Mouse (Mus musculus) forebrain, postnatal 0 days (tissue): ENCODE results near the gene Gm340. TPM values are rescaled to one million over a fixed set of nuclear protein-coding genes. Genes with fewer than 3 reads are reported as not detected.

ENCODE experiments used
- ATAC-seq: fragments of 200-750 bp; cut with Nextera tagmentation; 2 replicates; pipeline ENCODE4 v1.8.0; 2017; ENCODE audit warnings: mild to moderate bottlenecking, moderate library complexity
- DNase-seq: peaks from one replicate; pipeline ENCODE4 v3.0.0-alpha.2; 2015
- H3K27ac ChIP-seq: fragments of 300-500 bp; sonication (generic); 2 replicates; pipeline ENCODE4 v1.5.1; 2014; ENCODE audit warnings: low read depth, mild to moderate bottlenecking, antibody characterized with exemption, low read length, moderate library complexity, mixed read lengths
- H3K27me3 ChIP-seq: fragments of 300-500 bp; sonication (generic); 2 replicates; pipeline ENCODE4 v1.6.1; 2014; ENCODE audit warnings: mild to moderate bottlenecking, low read length, mixed read lengths; ENCODE audit not compliant: insufficient read depth
- H3K36me3 ChIP-seq: fragments of 300-500 bp; sonication (generic); 2 replicates; pipeline ENCODE4 v1.6.1; 2014; ENCODE audit warnings: mild to moderate bottlenecking, moderate library complexity; ENCODE audit not compliant: insufficient read depth
- H3K4me1 ChIP-seq: fragments of 300-500 bp; sonication (generic); 2 replicates; pipeline ENCODE4 v1.6.1; 2014; ENCODE audit warnings: antibody characterized with exemption; ENCODE audit not compliant: insufficient read depth
- H3K4me2 ChIP-seq: fragments of 300-500 bp; sonication (generic); 2 replicates; pipeline ENCODE4 v1.6.1; 2014; ENCODE audit warnings: low read depth, mild to moderate bottlenecking, moderate library complexity
- H3K4me3 ChIP-seq: fragments of 300-500 bp; sonication (generic); 2 replicates; pipeline ENCODE4 v1.5.1; 2014; ENCODE audit warnings: low read depth, low read length, mixed read lengths
- H3K9ac ChIP-seq: fragments of 300-500 bp; sonication (generic); 2 replicates; pipeline ENCODE4 v1.6.1; 2014; ENCODE audit warnings: mild to moderate bottlenecking
- H3K9me3 ChIP-seq: fragments of 300-500 bp; sonication (generic); 2 replicates; pipeline ENCODE4 v1.6.1; 2016; ENCODE audit warnings: low read length
- CTCF ChIP-seq: sonication (generic); IDR thresholded peaks from 2 replicates; pipeline ENCODE4 v1.5.1; 2016; ENCODE audit warnings: antibody characterized with exemption, control low read depth, low read depth
- WGBS: fragments of 180-500 bp; shearing (Covaris S2); extraction: QIAGEN DNeasy Blood & Tissue Kit; methylation state at CpG from one replicate; pipeline ENCODE4 v1.1.7; 2014; 5-methylcytosine and 5-hydroxymethylcytosine counted together
- polyA plus RNA-seq: library from polyadenylated mRNA; unstranded; fragments of >200 nt; fragmentation: Nextera tagmentation; extraction: Ambion mirVana; gene quantifications from 2 replicates; pipeline ENCODE4 v1.2.1, GENCODE M21; 2015
- total RNA-seq: library from RNA; depleted of rRNA; stranded (reverse); fragments of >200 nt; gene quantifications from 2 replicates; pipeline ENCODE4 v1.2.3, GENCODE M21; 2014

Gene Gm340
- total and polyA plus RNA-seq, 2 experiments from 2014 or later, result 1.7 to 7.6 TPM

GRCm38 (mm10) chr19:41573700-41574099, 8.5 kb upstream of the Gm340 start:
- Histone ChIP-seq H3K36me3 (no peaks in the 10 kb centered on the region), H3K27ac (no peak overlapping the region), H3K4me1 (no peaks in the 10 kb centered on the region), H3K9ac (no peak overlapping the region), H3K4me2 (no peak overlapping the region), H3K27me3 (no peaks in the 10 kb centered on the region), H3K9me3 (no peaks in the 10 kb centered on the region), H3K4me3 (no peak overlapping the region)
- TF ChIP-seq CTCF, result no peak
- DNase-seq, result no peak
- WGBS, result 93% methylated on average over 2 of the region's 2 CpGs
- no peak for ATAC-seq

- TF ChIP-seq CTCF, result no peak
- no peak for DNase-seq
- Histone ChIP-seq H3K27ac (no peak overlapping the region), H3K9ac (no peak overlapping the region), H3K4me3 (no peak overlapping the region), H3K27me3 (no peaks in the 10 kb centered on the region), H3K4me2 (no peak overlapping the region), H3K36me3 (peaks cover 12% of the 10 kb centered on the region), H3K9me3 (no peaks in the 10 kb centered on the region), H3K4me1 (no peaks in the 10 kb centered on the region)
- ATAC-seq, result no peak
Measured at GRCm38 (mm10) chr19:41577576-41577975, 4.6 kb upstream of the Gm340 start.

- H3K36me3 ChIP-seq, result peaks cover 28% of the 10 kb centered on the region
- no peaks in the 10 kb centered on the region for H3K27me3 ChIP-seq
- no peak overlapping the region for H3K4me3 ChIP-seq
- H3K4me1 ChIP-seq, result no peaks in the 10 kb centered on the region
- WGBS, result 83% methylated on average over 4 of the region's 4 CpGs
- H3K27ac ChIP-seq, result no peak overlapping the region
- TF ChIP-seq CTCF, result no peak
- no peak for DNase-seq
- no peak for ATAC-seq
- H3K9me3 ChIP-seq, result no peaks in the 10 kb centered on the region
- H3K4me2 ChIP-seq, result no peak overlapping the region
- H3K9ac ChIP-seq, result no peak overlapping the region
Measured at GRCm38 (mm10) chr19:41579311-41579920, 2.8 kb upstream of the Gm340 start.

GRCm38 (mm10) chr19:41582918-41583514, 846 bp downstream of the Gm340 start:
- H3K27ac ChIP-seq, result no peak overlapping the region
- TF ChIP-seq CTCF, result no peak
- ATAC-seq (no peak), DNase-seq (no peak)
- no peaks in the 10 kb centered on the region for H3K4me1 ChIP-seq
- H3K9ac ChIP-seq, result no peak overlapping the region
- H3K9me3 ChIP-seq, result no peaks in the 10 kb centered on the region
- no peak overlapping the region for H3K4me3 ChIP-seq
- peaks cover 46% of the 10 kb centered on the region for H3K36me3 ChIP-seq
- H3K4me2 ChIP-seq, result no peak overlapping the region
- WGBS, result 97% methylated on average over 5 of the region's 5 CpGs
- no peaks in the 10 kb centered on the region for H3K27me3 ChIP-seq

GRCm38 (mm10) chr19:41586752-41587151, 4.6 kb downstream of the Gm340 start:
- H3K27ac ChIP-seq, result no peak overlapping the region
- no peak overlapping the region for H3K4me3 ChIP-seq
- no peak for TF ChIP-seq CTCF
- H3K36me3 ChIP-seq, result peaks cover 42% of the 10 kb centered on the region
- H3K9ac ChIP-seq, result no peak overlapping the region
- H3K9me3 ChIP-seq, result no peaks in the 10 kb centered on the region
- ATAC-seq (no peak), DNase-seq (no peak)
- H3K4me2 ChIP-seq, result no peak overlapping the region
- H3K27me3 ChIP-seq, result no peaks in the 10 kb centered on the region
- 91% methylated on average over 10 of the region's 10 CpGs for WGBS
- H3K4me1 ChIP-seq, result no peaks in the 10 kb centered on the region

GRCm38 (mm10) chr19:41587431-41588222, 5.5 kb downstream of the Gm340 start:
- H3K9me3 ChIP-seq, result no peaks in the 10 kb centered on the region
- H3K4me2 ChIP-seq, result no peak overlapping the region
- no peaks in the 10 kb centered on the region for H3K27me3 ChIP-seq
- no peak overlapping the region for H3K4me3 ChIP-seq
- 90% methylated on average over 20 of the region's 20 CpGs for WGBS
- no peak overlapping the region for H3K9ac ChIP-seq
- no peak overlapping the region for H3K27ac ChIP-seq
- H3K36me3 ChIP-seq, result peaks cover 34% of the 10 kb centered on the region
- no peak for TF ChIP-seq CTCF
- ATAC-seq, result no peak
- DNase-seq, result no peak
- no peaks in the 10 kb centered on the region for H3K4me1 ChIP-seq

- peak; percentile 25 for DNase-seq
- H3K9me3 ChIP-seq, result no peaks in the 10 kb centered on the region
- peaks cover 20% of the 10 kb centered on the region; the same call in 1 of the 2 replicates for H3K36me3 ChIP-seq
- no peak for TF ChIP-seq CTCF
- no peak overlapping the region for H3K4me3 ChIP-seq
- ATAC-seq, result peak; percentile 77
- H3K9ac ChIP-seq, result no peak overlapping the region
- no peaks in the 10 kb centered on the region for H3K4me1 ChIP-seq
- H3K4me2 ChIP-seq, result no peak overlapping the region
- no peaks in the 10 kb centered on the region for H3K27me3 ChIP-seq
- 73% methylated on average over 7 of the region's 7 CpGs for WGBS
- no peak overlapping the region for H3K27ac ChIP-seq
Measured at GRCm38 (mm10) chr19:41589026-41589425, 6.9 kb downstream of the Gm340 start.
